Mouse (Mus musculus): ENCODE measurements at regions not wholly inside any gene's neighbourhood (a gene's known extent, or its start where the extent isn't known, plus 50 kb on each side); places are given as distances from the start of the nearest gene placed in this dataset.
A peak's percentile ranks its signal among the peaks of the same experiment; 100 is the strongest.

- H3K36me3 ChIP-seq (ENCODE audit: control insufficient read depth, insufficient read depth) = no peaks in the 10 kb centered on the region
- H3K79me2 ChIP-seq (ENCODE audit: control insufficient read depth, insufficient read depth) = no peaks in the 10 kb centered on the region
- TF ChIP-seq MYOG (IDR thresholded peaks at IDR 0.05; ENCODE audit: control insufficient read depth in 1 of 3, insufficient read depth in 1 of 3, insufficient read length in 2 of 3, low read depth in 2 of 3) (peak; percentile 88 to 99 (median 93)), MYOD1 (IDR thresholded peaks at IDR 0.05; ENCODE audit: control insufficient read depth in 1 of 3, insufficient read length in 2 of 3, low read depth in 2 of 3) (peak; percentile 50 to 91 (median 84)), MAX (IDR thresholded peaks at IDR 0.05; ENCODE audit: low read depth) (no peak), TCF12 (IDR thresholded peaks at IDR 0.05; ENCODE audit: insufficient read depth, poor library complexity, severe bottlenecking) (peak; percentile 87), TCF3 (IDR thresholded peaks at IDR 0.05; ENCODE audit: insufficient read length, low read depth) (peak; percentile 83), E2F4 (IDR thresholded peaks at IDR 0.05; ENCODE audit: insufficient read depth) (no peak), CEBPB (IDR thresholded peaks at IDR 0.05; ENCODE audit: insufficient read depth, poor library complexity, severe bottlenecking) (0 out of 2 replicates have a peak, but pooled peaks have one; percentile 14), USF1 (IDR thresholded peaks at IDR 0.05; ENCODE audit: low read depth) (no peak)
- no peak overlapping the region for H3K4me2 ChIP-seq (ENCODE audit: low read depth)
- H3K4me3 ChIP-seq = no peak overlapping the region
- no peak overlapping the region for H3ac ChIP-seq (ENCODE audit: control insufficient read depth, insufficient read length)
- no peaks in the 10 kb centered on the region for H3K27me3 ChIP-seq (ENCODE audit: control insufficient read depth, insufficient read depth, insufficient read length)
Observed at GRCm38 (mm10) chr16:92961361-92961760, 135.4 kb upstream of the Runx1 start.

- Histone ChIP-seq H3K4me3 (no peak overlapping the region), H3K27me3 (ENCODE audit: control insufficient read depth, insufficient read depth, insufficient read length) (no peaks in the 10 kb centered on the region), H3ac (ENCODE audit: control insufficient read depth, insufficient read length) (no peak overlapping the region), H3K79me2 (ENCODE audit: control insufficient read depth, insufficient read depth) (no peaks in the 10 kb centered on the region), H3K4me2 (ENCODE audit: low read depth) (no peak overlapping the region), H3K36me3 (ENCODE audit: control insufficient read depth, insufficient read depth) (no peaks in the 10 kb centered on the region)
- TF ChIP-seq E2F4 (IDR thresholded peaks at IDR 0.05; ENCODE audit: insufficient read depth) (no peak), MYOD1 (IDR thresholded peaks at IDR 0.05; ENCODE audit: control insufficient read depth in 1 of 3, insufficient read length in 2 of 3, low read depth in 2 of 3) (peak in 2 of 3 experiments; percentile 17 to 63), MYOG (IDR thresholded peaks at IDR 0.05; ENCODE audit: control insufficient read depth in 1 of 3, insufficient read depth in 1 of 3, insufficient read length in 2 of 3, low read depth in 2 of 3) (peak in 2 of 3 experiments; percentile 53 to 69)
Observed at GRCm38 (mm10) chr16:92960740-92961139, 134.8 kb upstream of the Runx1 start.

GRCm38 (mm10) chr16:92958967-92959366, 133.0 kb upstream of the Runx1 start:
- H3ac ChIP-seq (ENCODE audit: control insufficient read depth, insufficient read length) = no peak overlapping the region
- H3K79me2 ChIP-seq (ENCODE audit: control insufficient read depth, insufficient read depth) = no peaks in the 10 kb centered on the region
- no peak overlapping the region for H3K4me2 ChIP-seq (ENCODE audit: low read depth)
- H3K4me3 ChIP-seq = no peak overlapping the region
- H3K27me3 ChIP-seq (ENCODE audit: control insufficient read depth, insufficient read depth, insufficient read length) = no peaks in the 10 kb centered on the region
- TF ChIP-seq MAX (IDR thresholded peaks at IDR 0.05; ENCODE audit: low read depth) = no peak
- no peak for TF ChIP-seq TCF12 (IDR thresholded peaks at IDR 0.05; ENCODE audit: insufficient read depth, poor library complexity, severe bottlenecking)
- TF ChIP-seq MYOG (IDR thresholded peaks at IDR 0.05; ENCODE audit: control insufficient read depth in 1 of 3, insufficient read depth in 1 of 3, insufficient read length in 2 of 3, low read depth in 2 of 3) = no peak
- TF ChIP-seq CEBPB (IDR thresholded peaks at IDR 0.05; ENCODE audit: insufficient read depth, poor library complexity, severe bottlenecking) = no peak
- TF ChIP-seq MYOD1 (IDR thresholded peaks at IDR 0.05; ENCODE audit: control insufficient read depth in 1 of 3, insufficient read length in 2 of 3, low read depth in 2 of 3) = no peak
- H3K36me3 ChIP-seq (ENCODE audit: control insufficient read depth, insufficient read depth) = no peaks in the 10 kb centered on the region

- Histone ChIP-seq H3ac (ENCODE audit: control insufficient read depth, insufficient read length) (no peak overlapping the region), H3K36me3 (ENCODE audit: control insufficient read depth, insufficient read depth) (no peaks in the 10 kb centered on the region), H3K27me3 (ENCODE audit: control insufficient read depth, insufficient read depth, insufficient read length) (no peaks in the 10 kb centered on the region), H3K79me2 (ENCODE audit: control insufficient read depth, insufficient read depth) (no peaks in the 10 kb centered on the region), H3K4me3 (no peak overlapping the region), H3K4me2 (ENCODE audit: low read depth) (no peak overlapping the region)
- TF ChIP-seq MAX (IDR thresholded peaks at IDR 0.05; ENCODE audit: low read depth) (no peak), MYOG (IDR thresholded peaks at IDR 0.05; ENCODE audit: control insufficient read depth in 1 of 3, insufficient read depth in 1 of 3, insufficient read length in 2 of 3, low read depth in 2 of 3) (peak in 2 of 3 experiments; percentile 31 to 72), SRF (IDR thresholded peaks at IDR 0.05; ENCODE audit: control insufficient read depth, insufficient read length, low read depth) (no peak), MYOD1 (IDR thresholded peaks at IDR 0.05; ENCODE audit: control insufficient read depth in 1 of 3, insufficient read length in 2 of 3, low read depth in 2 of 3) (peak in 2 of 3 experiments; percentile 53 to 76), TCF3 (IDR thresholded peaks at IDR 0.05; ENCODE audit: insufficient read length, low read depth) (no peak), POLR2AphosphoS2 (IDR thresholded peaks at IDR 0.05; ENCODE audit: insufficient read length, low read depth) (no peak), CEBPB (IDR thresholded peaks at IDR 0.05; ENCODE audit: insufficient read depth, poor library complexity, severe bottlenecking) (no peak), E2F4 (IDR thresholded peaks at IDR 0.05; ENCODE audit: insufficient read depth) (no peak)
Observed at GRCm38 (mm10) chr16:92958146-92958545, 132.2 kb upstream of the Runx1 start.

GRCm38 (mm10) chr16:92955508-92955907, 129.6 kb upstream of the Runx1 start:
- Histone ChIP-seq H3K4me3 (no peak overlapping the region), H3K79me2 (ENCODE audit: control insufficient read depth, insufficient read depth) (no peaks in the 10 kb centered on the region), H3K36me3 (ENCODE audit: control insufficient read depth, insufficient read depth) (no peaks in the 10 kb centered on the region), H3K27me3 (ENCODE audit: control insufficient read depth, insufficient read depth, insufficient read length) (no peaks in the 10 kb centered on the region), H3ac (ENCODE audit: control insufficient read depth, insufficient read length) (no peak overlapping the region), H3K4me2 (ENCODE audit: low read depth) (peak overlapping the region; percentile 43)
- TF ChIP-seq MYOG (IDR thresholded peaks at IDR 0.05; ENCODE audit: control insufficient read depth in 1 of 3, insufficient read depth in 1 of 3, insufficient read length in 2 of 3, low read depth in 2 of 3) (no peak), CEBPB (IDR thresholded peaks at IDR 0.05; ENCODE audit: insufficient read depth, poor library complexity, severe bottlenecking) (no peak), SRF (IDR thresholded peaks at IDR 0.05; ENCODE audit: control insufficient read depth, insufficient read length, low read depth) (no peak), TCF12 (IDR thresholded peaks at IDR 0.05; ENCODE audit: insufficient read depth, poor library complexity, severe bottlenecking) (no peak), MAX (IDR thresholded peaks at IDR 0.05; ENCODE audit: low read depth) (no peak), POLR2AphosphoS2 (IDR thresholded peaks at IDR 0.05; ENCODE audit: insufficient read length, low read depth) (no peak), USF1 (IDR thresholded peaks at IDR 0.05; ENCODE audit: low read depth) (no peak), POLR2A (IDR thresholded peaks at IDR 0.05; ENCODE audit: insufficient read length, low read depth) (no peak), REST (IDR thresholded peaks at IDR 0.05; ENCODE audit: insufficient read depth, insufficient read length) (no peak)
